Mouse (Mus musculus) spleen, postnatal 36 days (tissue): Measurements from ENCODE around the gene Hoxc4.

Experiments used
- DNase-seq, 2 experiments: peaks; one replicate each; pipeline ENCODE4 v3.0.0; 2022; ENCODE audit warnings: low spot score in 2 of 2, mixed read lengths in 1 of 2

Hoxc4 gene

GRCm38 (mm10) chr15:103011928-103012486, 6.7 kb upstream of the Hoxc4 start:
- no peak for DNase-seq

- no peak for DNase-seq
Measured at GRCm38 (mm10) chr15:103013238-103013984, 5.3 kb upstream of the Hoxc4 start.

DNA sequence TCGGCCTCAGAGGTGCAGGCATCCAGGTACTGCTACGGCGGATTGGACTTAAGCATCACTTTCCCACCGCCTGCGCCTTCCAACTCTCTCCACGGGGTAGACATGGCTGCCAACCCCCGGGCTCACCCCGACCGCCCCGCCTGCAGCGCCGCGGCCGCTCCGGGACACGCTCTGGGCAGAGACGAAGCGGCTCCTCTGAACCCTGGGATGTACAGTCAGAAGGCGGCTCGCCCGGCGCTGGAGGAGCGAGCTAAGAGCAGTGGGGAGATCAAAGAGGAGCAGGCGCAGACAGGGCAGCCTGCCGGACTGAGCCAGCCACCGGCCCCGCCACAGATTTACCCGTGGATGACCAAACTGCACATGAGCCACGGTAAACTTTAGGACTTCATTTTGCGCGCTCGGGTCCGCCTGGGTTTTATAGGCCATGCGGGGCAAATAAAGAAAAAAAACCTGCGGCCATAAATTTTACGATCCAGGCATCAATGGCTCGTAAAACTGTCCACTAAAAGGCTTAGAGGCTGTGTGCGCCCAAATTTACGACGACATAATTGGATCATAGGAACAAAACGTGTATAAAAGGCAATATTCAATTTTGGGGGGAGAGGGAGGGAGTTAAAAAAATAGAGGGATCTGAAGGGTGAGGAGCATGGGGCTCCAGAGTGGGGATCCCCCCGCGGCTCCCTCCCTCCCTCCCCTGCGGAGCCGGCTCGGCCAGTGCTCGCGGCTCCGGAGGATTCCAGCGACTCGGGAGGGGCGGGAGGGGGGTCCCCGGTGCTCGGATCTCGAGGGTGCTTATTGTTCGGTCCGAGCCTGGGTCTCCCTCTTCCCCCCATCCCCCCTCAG, 4.3 kb upstream of the Hoxc4 start:
- DNase-seq = no peak

DNA sequence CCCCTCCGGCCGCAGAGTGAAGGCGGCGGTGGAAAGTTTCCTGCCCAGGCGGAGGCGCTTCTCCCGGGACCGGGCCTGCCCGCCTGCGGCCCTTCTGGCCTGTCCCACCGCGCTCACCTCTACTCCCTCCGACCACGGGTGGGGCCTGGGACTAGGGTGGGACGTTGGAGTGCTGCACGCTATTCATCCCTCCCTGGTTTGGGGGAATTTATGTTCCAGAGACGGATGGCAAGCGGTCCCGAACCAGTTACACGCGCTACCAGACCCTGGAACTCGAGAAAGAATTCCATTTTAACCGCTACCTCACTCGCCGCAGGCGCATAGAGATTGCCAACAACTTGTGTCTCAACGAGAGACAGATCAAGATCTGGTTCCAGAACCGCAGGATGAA, 3.7 kb upstream of the Hoxc4 start:
- no peak for DNase-seq

GRCm38 (mm10) chr15:103015406-103016166, 3.1 kb upstream of the Hoxc4 start:
- no peak for DNase-seq

- no peak for DNase-seq
Measured at GRCm38 (mm10) chr15:103020899-103021418, 2.2 kb downstream of the Hoxc4 start.

- no peak for DNase-seq
Measured at GRCm38 (mm10) chr15:103021544-103021943, 2.8 kb downstream of the Hoxc4 start.

DNA sequence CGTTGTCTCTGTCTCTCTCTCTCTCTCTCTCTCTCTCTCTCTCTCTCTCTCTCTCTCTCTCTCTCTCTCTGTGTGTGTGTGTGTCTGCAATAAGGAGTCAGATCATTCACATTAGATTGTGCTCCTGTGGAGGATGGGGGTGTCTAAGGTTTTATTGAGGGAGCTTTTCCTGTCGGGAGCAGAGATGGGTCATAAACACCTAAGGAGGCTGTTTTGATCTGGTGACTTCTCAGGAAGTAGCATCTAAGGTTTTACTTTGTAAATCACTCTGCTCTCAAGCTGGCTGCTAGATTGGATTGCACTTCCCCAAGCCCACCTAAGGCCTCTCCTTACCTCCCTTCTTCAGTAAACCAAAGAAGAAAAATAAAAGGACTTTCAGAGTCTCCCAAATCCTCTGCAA, 5.4 kb downstream of the Hoxc4 start:
- no peak for DNase-seq

DNA sequence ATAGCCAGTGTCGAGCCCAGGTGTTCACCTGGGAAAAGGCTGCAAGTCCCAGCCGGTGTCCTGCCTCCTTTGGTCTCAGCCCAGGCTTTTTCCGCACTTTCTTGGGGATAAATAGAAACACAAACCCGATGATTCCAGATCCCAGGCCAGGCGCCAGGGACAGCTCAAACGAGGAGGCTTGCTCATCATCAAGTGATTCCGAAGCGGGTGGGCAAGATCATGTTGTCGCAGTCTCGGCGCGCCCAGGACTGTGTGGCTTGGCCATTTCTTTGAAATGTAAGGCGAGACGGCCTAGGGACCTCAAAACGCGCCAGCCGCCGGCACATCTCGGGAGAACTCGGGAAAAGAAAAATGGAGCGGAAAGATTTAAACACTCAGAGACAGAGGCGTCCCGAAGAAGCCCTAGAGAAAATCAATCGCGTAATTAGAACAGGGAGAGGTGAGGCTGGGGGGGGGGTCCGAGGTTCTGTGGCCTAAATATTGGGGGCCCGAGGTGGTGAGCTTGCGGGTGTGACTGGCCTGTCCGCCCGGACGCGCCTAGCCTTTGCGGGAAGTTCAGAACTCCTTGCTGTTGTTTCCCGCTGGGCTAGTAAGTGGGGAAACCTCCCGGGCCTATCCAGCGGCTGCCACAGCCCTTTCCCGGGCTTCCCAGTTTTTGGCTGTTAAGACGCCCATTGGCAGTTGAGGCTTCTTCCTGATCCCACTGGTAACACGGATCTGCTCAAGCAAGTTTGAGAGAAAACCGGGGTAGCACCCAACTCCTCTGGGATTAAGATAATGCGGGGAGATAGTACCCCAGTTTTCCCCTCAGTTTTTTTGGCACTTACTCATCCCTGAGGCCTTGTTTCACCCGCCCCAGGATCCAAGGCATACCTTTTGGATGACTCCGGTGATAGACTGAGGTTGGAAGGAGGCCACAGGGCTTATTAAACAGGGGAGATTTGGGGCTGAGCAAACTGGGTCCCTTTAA, 8.8 kb downstream of the Hoxc4 start:
- no peak for DNase-seq

DNA sequence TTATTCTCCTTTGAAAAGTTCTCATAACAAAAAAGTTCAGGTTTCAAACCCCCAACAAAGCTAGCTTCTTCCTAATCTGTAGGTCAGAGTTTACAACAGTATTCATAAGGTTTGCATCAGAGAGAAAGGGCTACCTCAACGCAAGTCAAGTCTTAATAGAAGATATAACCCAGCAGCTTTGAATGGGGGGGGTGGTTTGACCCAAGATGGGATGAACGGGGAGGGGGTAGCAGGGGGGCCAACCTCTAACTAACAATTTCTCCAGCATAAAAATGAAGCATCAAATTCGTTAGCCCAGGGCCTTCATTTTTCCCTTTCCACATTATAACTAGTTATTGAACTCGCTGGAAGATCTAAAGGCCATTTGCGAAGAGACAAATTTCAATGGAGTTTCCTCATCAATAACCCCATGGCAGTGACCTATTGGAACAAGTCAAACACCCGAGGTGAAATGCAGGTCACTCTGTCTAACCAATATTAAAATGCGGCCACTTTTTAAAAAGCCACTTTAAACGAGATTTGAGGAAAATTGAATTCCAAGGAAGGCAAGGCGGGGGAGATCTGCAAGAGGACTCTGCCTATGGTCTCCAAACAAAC, 10.3 kb downstream of the Hoxc4 start:
- no peak for DNase-seq

GRCm38 (mm10) chr15:103030142-103030541, 11.4 kb downstream of the Hoxc4 start:
- DNase-seq = no peak

- no peak for DNase-seq
Measured at GRCm38 (mm10) chr15:103032167-103032566, 13.4 kb downstream of the Hoxc4 start.

DNA sequence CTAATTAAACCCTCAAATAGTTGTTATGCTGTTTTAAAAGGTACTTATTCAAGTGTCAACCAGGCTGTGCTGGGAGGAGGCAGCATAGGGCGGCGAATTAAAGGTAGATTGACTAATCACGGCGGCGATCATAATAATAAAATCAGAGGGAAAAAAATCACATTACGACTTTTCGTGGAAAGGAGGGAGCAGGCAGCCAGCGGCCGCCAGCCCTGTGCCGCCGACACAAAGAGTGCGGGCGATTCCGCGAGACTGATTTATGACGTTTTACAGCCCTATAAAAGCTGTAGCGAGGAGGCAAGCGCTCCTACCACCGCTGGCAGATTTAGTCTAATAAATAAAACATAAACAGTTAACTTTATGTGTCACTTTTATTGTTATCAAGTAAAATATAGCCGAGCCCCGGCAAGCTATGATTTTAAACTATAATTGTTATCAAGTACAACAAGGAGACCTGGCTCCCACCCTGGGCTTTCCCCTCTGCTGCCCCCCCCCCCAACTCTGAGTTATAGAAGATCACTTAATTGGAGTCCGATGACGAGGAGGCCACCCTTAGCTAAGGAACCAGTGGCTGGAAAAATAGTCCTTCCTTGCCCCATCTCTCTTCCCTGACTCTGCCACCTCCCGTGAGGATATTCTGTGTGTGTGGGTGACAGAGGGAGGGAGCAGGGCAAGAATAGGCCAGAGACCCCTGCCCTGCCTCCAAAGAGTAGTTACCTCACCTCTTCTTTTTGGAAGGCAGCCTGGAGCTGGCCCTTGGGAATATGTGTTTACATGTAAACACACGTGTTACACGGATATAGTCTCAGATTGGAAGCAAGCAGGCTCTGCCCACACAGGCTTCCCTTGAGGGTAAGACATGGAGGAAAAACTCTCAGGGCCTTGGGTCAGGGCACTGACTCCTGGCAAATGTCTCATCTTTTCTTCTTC, 14.2 kb downstream of the Hoxc4 start:
- no peak for DNase-seq

GRCm38 (mm10) chr15:103034043-103034806, 15.5 kb downstream of the Hoxc4 start:
- no peak for DNase-seq

- no peak for DNase-seq
Measured at GRCm38 (mm10) chr15:103034807-103035547, 16.2 kb downstream of the Hoxc4 start.

DNA sequence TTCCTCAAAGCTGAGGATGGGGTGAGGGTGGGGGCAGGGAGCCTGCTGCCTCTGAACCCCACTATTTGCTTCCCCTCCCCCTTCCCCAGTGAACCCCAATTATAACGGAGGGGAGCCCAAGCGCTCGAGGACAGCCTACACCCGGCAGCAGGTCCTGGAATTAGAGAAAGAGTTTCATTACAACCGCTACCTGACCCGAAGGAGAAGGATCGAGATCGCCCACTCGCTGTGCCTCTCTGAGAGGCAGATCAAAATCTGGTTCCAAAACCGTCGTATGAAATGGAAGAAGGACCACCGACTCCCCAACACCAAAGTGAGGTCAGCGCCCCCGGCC, 16.8 kb downstream of the Hoxc4 start:
- no peak for DNase-seq

GRCm38 (mm10) chr15:103037579-103037978, 18.8 kb downstream of the Hoxc4 start:
- DNase-seq = no peak
